Mouse (Mus musculus) midbrain, postnatal 0 days (tissue): ENCODE results near the gene Tbc1d2b. TPM values are rescaled to one million over a fixed set of nuclear protein-coding genes. Genes with fewer than 3 reads are reported as not detected.
A peak's percentile ranks its signal among the peaks of the same experiment; 100 is the strongest.

ENCODE experiments used
- ATAC-seq: fragments of 200-750 bp; cut with Nextera tagmentation; 2 replicates; pipeline ENCODE4 v1.8.0; 2017; ENCODE audit warnings: moderate number of reproducible peaks, mild to moderate bottlenecking, moderate TSS enrichment, moderate library complexity; ENCODE audit not compliant: low FRiP score
- DNase-seq: peaks from one replicate; pipeline ENCODE4 v3.0.0-alpha.2; 2015; ENCODE audit warnings: low spot score
- H3K27ac ChIP-seq: fragments of 300-500 bp; sonication (generic); 2 replicates; pipeline ENCODE4 v1.5.1; 2014; ENCODE audit warnings: low read depth, mild to moderate bottlenecking, low read length, mixed read lengths
- H3K27me3 ChIP-seq: fragments of 300-500 bp; sonication (generic); 2 replicates; pipeline ENCODE4 v1.6.1; 2014; ENCODE audit warnings: low read length, control low read depth, mixed read lengths; ENCODE audit not compliant: insufficient read depth
- H3K36me3 ChIP-seq: fragments of 300-500 bp; sonication (generic); 2 replicates; pipeline ENCODE4 v1.6.1; 2014; ENCODE audit warnings: low read length, control low read depth, mixed read lengths; ENCODE audit not compliant: insufficient read depth
- H3K4me1 ChIP-seq: fragments of 300-500 bp; sonication (generic); 2 replicates; pipeline ENCODE4 v1.6.1; 2014; ENCODE audit warnings: mild to moderate bottlenecking, control low read depth, antibody characterized with exemption, low read length, mixed read lengths; ENCODE audit not compliant: insufficient read depth
- H3K4me2 ChIP-seq: fragments of 300-500 bp; sonication (generic); 2 replicates; pipeline ENCODE4 v1.6.1; 2014; ENCODE audit warnings: low read depth, mild to moderate bottlenecking, low read length, mixed read lengths; ENCODE audit not compliant: poor library complexity, severe bottlenecking
- H3K4me3 ChIP-seq: fragments of 300-500 bp; sonication (generic); 2 replicates; pipeline ENCODE4 v1.5.1; 2014; ENCODE audit warnings: low read depth, mild to moderate bottlenecking, low read length, moderate library complexity
- H3K9ac ChIP-seq: fragments of 300-500 bp; sonication (generic); replicated peaks from 2 replicates; pipeline ENCODE4 v1.6.1; 2014; ENCODE audit warnings: mild to moderate bottlenecking, low read length, moderate library complexity, mixed read lengths; ENCODE audit not compliant: poor library complexity, severe bottlenecking
- H3K9me3 ChIP-seq: fragments of 300-500 bp; sonication (generic); 2 replicates; pipeline ENCODE4 v1.6.1; 2016; ENCODE audit warnings: low read length, control low read depth
- CTCF ChIP-seq: IDR thresholded peaks from 2 replicates; pipeline ENCODE4 v1.5.1; 2016; ENCODE audit warnings: antibody characterized with exemption, mild to moderate bottlenecking
- WGBS: fragments of 180-500 bp; shearing (Covaris S2); extraction: QIAGEN DNeasy Blood & Tissue Kit; methylation state at CpG from one replicate; pipeline ENCODE4 v1.1.7; 2014; 5-methylcytosine and 5-hydroxymethylcytosine counted together
- polyA plus RNA-seq: library from polyadenylated mRNA; unstranded; fragments of >200 nt; fragmentation: Nextera tagmentation; extraction: Ambion mirVana; gene quantifications from 2 replicates; pipeline ENCODE4 v1.2.1, GENCODE M21; 2015
- total RNA-seq: library from RNA; depleted of rRNA; stranded (reverse); fragments of >200 nt; gene quantifications from 2 replicates; pipeline ENCODE4 v1.2.3, GENCODE M21; 2014; rRNA removed

The Tbc1d2b gene
- 17.8 and 21.6 TPM in 2 replicates for total RNA-seq
- 3.2 and 3.7 TPM in 2 replicates for polyA plus RNA-seq

- DNase-seq, result peak; percentile 72
- no peaks in the 10 kb centered on the region for H3K9me3 ChIP-seq
- H3K36me3 ChIP-seq, result no peaks in the 10 kb centered on the region
- H3K4me2 ChIP-seq, result peak within 1 kb of the TSS; percentile 75
- under 1% methylated on average over 68 of the region's 74 CpGs for WGBS
- peak within 1 kb of the TSS; percentile 74 for H3K4me3 ChIP-seq
- peak within 1 kb of the TSS; percentile 79 for H3K9ac ChIP-seq
- peak; percentile 90 for ATAC-seq
- no peak for TF ChIP-seq CTCF
- 0 out of 2 replicates have a peak within 1 kb of the TSS, but pooled peaks have one; percentile 32 for H3K27ac ChIP-seq
- H3K27me3 ChIP-seq, result no peaks in the 10 kb centered on the region
- H3K4me1 ChIP-seq, result peaks cover 9% of the 10 kb centered on the region; the same call in 1 of the 2 replicates
These were observed at the start of gene Tbc1d2b for GRCm38 (mm10) chr9:90270193-90270943. Gene Tbc1d2b, minus strand, starts transcription at chr9:90270804.

- Histone ChIP-seq H3K4me2 (no peak overlapping the region), H3K36me3 (no peaks in the 10 kb centered on the region), H3K4me3 (no peak overlapping the region), H3K4me1 (no peaks in the 10 kb centered on the region), H3K9me3 (no peaks in the 10 kb centered on the region), H3K9ac (no peak overlapping the region), H3K27me3 (no peaks in the 10 kb centered on the region), H3K27ac (no peak overlapping the region)
- WGBS, result 60% methylated on average over 5 of the region's 5 CpGs
- peak; percentile 79 for TF ChIP-seq CTCF
- peak; percentile 68; the same call in 1 of the 2 replicates for ATAC-seq
- peak; percentile 71 for DNase-seq
These were observed 45.7 kb upstream of the Tbc1d2b start for GRCm38 (mm10) chr9:90316300-90316699.

- no peak for DNase-seq
- H3K27ac ChIP-seq, result no peak overlapping the region
- 92% methylated on average over 11 of the region's 11 CpGs for WGBS
- no peaks in the 10 kb centered on the region for H3K4me1 ChIP-seq
- no peaks in the 10 kb centered on the region for H3K27me3 ChIP-seq
- TF ChIP-seq CTCF, result no peak
- H3K9ac ChIP-seq, result no peak overlapping the region
- ATAC-seq, result no peak
- H3K9me3 ChIP-seq, result no peaks in the 10 kb centered on the region
- no peaks in the 10 kb centered on the region for H3K36me3 ChIP-seq
- H3K4me2 ChIP-seq, result no peak overlapping the region
- no peak overlapping the region for H3K4me3 ChIP-seq
These were observed 45.1 kb upstream of the Tbc1d2b start for GRCm38 (mm10) chr9:90315662-90316061.

GRCm38 (mm10) chr9:90304254-90304653, 33.6 kb upstream of the Tbc1d2b start:
- Histone ChIP-seq H3K9ac (no peak overlapping the region), H3K27ac (no peak overlapping the region), H3K27me3 (no peaks in the 10 kb centered on the region), H3K4me3 (no peak overlapping the region), H3K36me3 (no peaks in the 10 kb centered on the region), H3K9me3 (no peaks in the 10 kb centered on the region), H3K4me2 (no peak overlapping the region), H3K4me1 (no peaks in the 10 kb centered on the region)
- DNase-seq, result no peak
- no peak for ATAC-seq
- WGBS, result 99% methylated on average over 2 of the region's 2 CpGs
- TF ChIP-seq CTCF, result no peak

- no peaks in the 10 kb centered on the region for H3K27me3 ChIP-seq
- no peak overlapping the region for H3K9ac ChIP-seq
- no peak overlapping the region for H3K27ac ChIP-seq
- 70% methylated on average over 2 of the region's 2 CpGs for WGBS
- no peak for TF ChIP-seq CTCF
- no peaks in the 10 kb centered on the region for H3K4me1 ChIP-seq
- no peak overlapping the region for H3K4me2 ChIP-seq
- DNase-seq, result no peak
- no peak overlapping the region for H3K4me3 ChIP-seq
- no peak for ATAC-seq
- H3K9me3 ChIP-seq, result no peaks in the 10 kb centered on the region
- no peaks in the 10 kb centered on the region for H3K36me3 ChIP-seq
These were observed 32.7 kb upstream of the Tbc1d2b start for GRCm38 (mm10) chr9:90303101-90303835.

GRCm38 (mm10) chr9:90302670-90303069, 32.1 kb upstream of the Tbc1d2b start:
- Histone ChIP-seq H3K9ac (no peak overlapping the region), H3K27ac (no peak overlapping the region), H3K4me3 (no peak overlapping the region), H3K27me3 (no peaks in the 10 kb centered on the region), H3K4me1 (no peaks in the 10 kb centered on the region), H3K36me3 (no peaks in the 10 kb centered on the region), H3K9me3 (no peaks in the 10 kb centered on the region), H3K4me2 (no peak overlapping the region)
- ATAC-seq, result no peak
- no peak for DNase-seq
- WGBS, result 71% methylated on average over 4 of the region's 4 CpGs
- no peak for TF ChIP-seq CTCF
